Mouse (Mus musculus) telencephalon, adult 2 months (tissue): ENCODE results near the gene Snhg11.

ENCODE experiments used
- DNase-seq: peaks from one replicate; pipeline ENCODE4 v3.0.0-alpha.2; 2011; ENCODE audit warnings: low read depth, low spot score

The Snhg11 gene

DNA sequence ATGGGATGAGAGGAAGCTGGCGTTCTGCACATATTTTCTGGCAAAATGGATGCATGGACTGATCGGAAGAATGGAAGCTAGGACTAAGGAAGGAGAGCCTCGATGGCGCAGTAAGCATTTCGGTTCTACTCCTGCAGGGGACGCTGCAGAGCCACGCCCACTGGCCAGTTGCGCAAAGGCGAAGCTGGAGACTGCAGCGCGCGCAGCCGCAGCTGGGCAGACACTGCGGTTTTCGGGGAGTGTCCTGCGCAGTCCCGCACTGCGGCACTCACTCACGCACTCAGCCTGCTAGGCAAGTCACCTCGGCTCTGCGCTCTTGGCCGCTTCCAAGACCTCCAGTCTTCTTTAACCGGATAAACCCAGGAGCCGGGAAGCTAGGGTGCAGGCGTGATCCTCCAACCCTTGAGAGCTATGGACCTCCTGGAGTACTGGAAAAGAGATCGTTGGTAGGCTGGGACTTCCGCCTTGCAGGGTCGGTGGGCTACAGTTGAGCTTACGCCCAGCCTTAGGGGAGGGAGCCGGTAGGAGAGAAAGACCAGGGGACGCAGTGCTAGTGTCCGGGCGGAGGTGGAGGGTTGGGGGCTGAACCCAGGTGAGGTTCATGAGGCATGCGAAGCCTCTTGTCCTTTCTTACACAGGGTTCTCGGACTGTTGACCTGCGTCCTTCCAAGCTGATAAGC lies at the start of gene Snhg11:
Gene Snhg11 (plus strand): TSS at position 196 of the 680 bp plus-strand sequence.
- peak; percentile 85 for DNase-seq

DNA sequence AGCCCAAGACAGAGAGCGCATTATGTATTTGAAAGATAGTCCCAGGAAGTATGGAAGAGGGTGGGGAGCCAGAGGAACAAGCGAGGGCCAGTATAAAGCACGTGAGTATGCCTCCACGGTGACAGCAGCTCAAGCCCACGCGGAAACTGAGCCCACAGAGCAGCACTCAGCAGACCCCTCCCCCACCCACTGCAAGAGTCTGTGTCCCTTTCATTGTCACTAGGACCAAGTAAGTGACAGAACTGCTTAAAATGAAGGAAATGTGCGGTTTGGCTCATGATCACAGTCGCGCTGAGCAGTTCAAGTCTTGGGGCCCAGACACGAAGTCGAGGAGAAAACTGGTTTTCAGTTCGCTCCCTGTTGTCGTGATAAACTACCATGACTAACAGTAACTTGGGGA lies 41.1 kb upstream of the Snhg11 start:
- DNase-seq, result no peak

DNA sequence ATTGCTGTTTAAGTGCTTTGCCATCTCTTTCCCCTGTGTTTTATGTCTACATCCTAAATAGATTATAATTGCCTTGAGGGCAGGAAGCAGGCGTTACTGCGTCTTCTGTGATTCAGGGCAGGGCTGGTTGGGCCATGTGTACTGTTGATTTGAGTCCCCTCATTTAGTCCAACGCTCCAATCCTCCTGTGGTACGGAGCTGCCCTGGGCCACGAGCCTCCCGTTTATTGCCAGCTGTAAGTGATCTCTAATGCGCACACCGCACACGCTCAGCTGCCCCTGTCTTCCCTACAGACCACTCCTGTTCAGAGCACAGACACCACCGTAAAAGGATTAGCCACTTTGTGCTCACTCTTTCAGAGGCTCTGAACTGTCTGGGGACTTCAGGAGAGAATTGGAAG lies 37.7 kb upstream of the Snhg11 start:
- no peak for DNase-seq

DNA sequence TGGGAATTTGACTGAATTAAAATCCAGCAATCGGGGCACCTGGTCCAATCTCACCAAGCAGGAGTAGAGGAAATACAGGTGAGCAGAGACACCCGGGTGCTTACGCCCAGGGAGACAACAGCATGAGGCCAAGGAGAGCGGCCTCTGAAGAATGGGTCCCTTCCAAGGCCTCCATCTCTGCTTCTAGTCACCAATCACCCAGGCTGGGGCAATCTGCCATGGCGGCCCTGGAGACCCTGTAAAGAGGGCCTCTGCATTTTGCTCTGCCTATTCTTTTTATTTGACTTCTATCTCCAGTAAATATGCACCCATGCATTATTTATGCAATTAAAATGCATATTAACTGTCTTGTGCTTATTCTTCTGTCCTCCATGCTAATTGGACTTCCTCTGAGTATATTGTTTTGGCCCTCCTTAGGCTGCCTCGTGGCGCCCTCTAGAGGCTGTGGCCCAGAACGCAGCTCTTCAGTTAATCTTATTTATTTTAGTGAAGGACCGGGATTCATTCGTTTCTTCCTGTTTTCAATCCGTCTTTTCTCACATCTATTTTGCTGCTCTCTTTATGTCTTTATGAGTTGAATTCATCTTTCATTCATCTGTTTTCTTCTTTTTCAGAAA lies 35.4 kb upstream of the Snhg11 start:
- DNase-seq, result no peak

DNA sequence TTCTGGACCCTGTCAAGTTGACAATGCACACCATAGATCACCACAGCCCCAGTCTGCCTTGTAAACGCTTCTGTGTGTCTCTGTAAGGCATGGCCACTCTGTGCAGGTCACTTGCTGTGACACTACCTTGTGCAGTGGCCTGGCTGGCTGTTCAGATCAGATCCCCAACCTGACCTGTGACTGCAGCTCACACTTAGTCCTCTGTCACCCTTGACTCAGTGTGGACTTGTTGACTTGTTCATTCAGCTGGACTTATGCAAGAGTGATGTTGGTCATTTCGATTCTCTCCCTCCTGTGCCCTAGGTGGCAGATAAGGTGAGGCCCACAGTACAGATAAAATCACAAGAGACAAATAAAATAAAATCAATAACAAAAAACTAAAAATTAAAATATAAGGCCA lies 34.1 kb upstream of the Snhg11 start:
- DNase-seq, result no peak

DNA sequence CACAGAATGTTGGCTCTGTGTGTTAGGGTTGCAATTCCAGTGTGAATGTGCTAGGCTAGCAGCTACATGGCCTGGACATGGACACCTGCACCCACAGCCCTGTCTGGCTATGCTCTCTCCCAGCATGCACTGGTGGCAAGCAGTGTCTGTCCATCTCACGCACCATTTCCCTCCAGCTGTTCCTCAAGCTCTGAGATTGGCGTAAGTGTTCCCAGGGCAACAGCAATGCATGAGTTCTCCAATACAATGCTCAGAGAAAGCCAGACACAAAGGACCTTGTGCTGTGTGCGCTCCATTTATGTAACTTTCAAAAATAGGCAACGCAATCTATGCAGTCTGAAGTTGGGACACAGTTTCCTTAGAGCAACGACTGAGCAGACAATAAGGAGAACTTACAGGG lies 31.9 kb upstream of the Snhg11 start:
- no peak for DNase-seq

DNA sequence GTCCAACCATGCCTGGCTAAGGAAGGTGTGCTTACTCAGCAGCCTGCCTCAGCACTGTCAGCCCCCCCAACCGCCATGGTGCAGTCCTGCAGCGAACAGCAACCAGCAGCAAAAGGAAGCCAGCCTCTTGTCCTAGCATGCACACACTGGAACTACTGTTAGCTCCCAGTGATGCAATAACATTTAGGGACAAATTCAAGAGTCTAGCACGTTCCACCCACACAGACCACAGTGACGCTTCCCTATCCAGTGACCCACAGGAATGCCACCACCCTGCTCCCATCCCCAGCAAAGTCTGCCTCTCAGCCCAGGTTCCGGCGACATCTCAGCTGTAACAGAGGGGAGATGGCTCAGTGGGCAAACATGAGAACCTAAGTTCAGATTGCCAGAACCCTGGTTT lies 29.0 kb upstream of the Snhg11 start:
- DNase-seq, result no peak

DNA sequence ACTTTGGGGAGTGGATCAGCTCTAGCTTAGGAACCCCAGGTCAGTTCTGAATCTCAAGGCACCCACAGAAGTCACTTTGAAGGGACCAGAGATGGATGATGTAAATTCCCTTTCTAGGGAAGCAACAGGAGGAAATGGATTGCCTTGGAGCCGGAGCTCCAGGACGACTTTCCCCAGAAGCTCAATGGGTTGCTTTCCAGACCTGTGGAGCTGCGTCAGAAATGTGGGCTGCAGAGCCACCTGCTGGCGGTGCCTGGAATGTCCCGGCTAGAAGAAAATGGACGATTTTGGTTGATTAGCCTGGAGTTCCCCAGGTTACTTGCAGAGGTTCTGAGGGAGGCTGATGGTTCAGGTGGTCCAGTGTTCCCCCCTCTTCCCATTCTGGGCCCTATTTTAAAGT lies 27.6 kb upstream of the Snhg11 start:
- no peak for DNase-seq

DNA sequence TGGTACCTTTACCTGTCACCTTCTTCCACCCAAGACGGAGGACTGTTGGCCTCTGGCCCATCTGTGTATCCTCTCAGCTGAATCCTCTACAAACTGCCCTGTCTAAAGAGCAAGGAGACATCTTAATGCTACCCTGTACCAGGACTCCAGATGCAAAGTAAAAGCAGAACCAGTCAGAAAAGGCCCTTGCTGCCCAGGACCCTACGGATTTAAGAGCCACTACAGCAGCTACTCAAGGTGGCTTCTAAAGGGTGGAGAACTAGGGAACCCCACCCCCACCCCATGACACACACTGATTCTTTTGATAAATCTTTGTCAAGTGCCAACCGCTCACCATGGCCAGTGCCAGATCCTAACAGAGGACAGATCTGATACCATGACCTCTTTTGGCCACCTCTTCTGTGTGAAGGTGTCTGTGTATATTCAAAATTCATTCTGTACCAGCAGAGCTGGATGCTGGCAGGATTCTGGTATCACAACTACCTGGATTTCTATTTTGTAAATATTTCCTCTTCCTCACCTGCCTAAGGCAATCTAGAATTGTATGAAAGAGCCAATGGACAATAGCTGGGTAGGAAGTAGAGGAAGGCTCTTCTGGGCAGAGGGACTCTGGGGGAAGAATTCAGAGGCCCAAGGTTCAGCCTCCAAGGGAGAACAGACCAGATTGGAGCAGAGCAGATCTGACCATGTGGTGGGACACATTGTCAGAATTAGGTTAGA lies 22.5 kb upstream of the Snhg11 start:
- no peak for DNase-seq

DNA sequence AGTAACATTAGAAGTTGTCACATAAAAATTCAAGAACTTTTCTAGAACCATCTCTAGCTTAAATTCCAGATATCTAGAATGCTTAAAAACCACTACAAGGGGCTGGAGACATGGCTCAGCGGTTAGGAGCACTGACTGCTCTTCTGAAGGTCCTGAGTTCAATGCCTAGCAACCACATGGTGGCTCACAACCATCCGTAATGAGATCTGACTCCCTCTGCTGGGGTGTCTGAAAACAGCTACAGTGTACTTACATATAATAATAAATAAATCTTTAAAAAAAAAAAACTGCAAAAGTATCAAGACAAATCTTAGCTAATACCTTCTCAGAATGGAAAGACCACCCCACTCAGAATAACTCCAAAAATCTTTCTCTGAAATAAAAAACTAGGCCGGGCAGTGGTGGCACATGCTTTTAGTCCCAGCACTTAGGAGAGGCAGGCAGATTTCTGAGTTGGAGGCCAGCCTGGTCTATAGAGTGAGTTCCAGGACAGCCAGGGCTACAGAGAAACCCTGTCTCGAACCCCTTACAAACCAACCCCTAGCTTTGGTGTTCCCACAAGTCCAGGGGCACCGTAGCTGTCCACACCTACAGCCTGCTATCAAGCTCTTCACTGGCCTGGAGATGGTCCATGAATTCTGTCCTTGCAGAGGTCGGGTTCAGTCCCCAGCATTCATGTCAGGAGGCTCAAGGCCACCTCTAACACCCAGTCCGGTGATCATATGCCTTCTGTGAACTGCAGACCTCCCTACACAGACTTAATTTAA lies 20.9 kb upstream of the Snhg11 start:
- DNase-seq, result no peak

DNA sequence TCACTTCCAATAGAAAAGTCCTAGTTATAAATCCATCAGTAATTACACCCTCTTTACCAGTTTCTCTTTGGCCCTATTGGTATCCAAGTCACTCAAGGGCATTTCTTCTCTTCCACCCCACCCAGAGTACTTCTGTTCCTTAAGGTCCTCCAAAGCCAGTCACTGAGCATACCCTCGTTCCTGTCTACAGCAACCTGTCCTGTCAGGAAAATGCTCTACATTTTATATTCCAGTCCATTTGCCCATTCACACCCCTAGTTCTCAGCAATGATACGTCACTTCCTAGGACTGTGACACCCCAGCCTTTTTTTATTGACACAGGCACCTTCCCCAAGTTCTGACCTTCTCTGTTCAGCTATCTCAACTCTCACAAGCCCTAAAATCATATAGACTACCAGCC lies 20.2 kb upstream of the Snhg11 start:
- no peak for DNase-seq

DNA sequence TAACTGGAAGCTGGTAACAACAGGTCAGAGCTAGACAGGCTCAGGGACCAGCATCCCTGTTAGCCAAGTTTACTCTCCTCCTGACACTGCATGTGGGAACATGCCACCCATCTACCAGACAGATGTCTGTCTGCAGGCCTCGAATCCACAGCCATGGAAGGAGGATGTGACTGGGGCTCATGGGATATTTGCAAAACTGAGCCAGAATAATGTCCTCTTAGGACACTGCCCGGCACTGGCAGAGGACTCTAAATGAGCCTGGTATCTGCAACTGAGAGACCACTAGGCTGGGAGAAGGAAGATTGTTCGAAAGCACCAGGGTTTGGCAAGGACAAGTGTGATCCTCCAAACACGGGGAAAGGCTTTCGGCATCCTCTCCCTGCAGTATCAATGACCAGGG lies 19.3 kb upstream of the Snhg11 start:
- no peak for DNase-seq

DNA sequence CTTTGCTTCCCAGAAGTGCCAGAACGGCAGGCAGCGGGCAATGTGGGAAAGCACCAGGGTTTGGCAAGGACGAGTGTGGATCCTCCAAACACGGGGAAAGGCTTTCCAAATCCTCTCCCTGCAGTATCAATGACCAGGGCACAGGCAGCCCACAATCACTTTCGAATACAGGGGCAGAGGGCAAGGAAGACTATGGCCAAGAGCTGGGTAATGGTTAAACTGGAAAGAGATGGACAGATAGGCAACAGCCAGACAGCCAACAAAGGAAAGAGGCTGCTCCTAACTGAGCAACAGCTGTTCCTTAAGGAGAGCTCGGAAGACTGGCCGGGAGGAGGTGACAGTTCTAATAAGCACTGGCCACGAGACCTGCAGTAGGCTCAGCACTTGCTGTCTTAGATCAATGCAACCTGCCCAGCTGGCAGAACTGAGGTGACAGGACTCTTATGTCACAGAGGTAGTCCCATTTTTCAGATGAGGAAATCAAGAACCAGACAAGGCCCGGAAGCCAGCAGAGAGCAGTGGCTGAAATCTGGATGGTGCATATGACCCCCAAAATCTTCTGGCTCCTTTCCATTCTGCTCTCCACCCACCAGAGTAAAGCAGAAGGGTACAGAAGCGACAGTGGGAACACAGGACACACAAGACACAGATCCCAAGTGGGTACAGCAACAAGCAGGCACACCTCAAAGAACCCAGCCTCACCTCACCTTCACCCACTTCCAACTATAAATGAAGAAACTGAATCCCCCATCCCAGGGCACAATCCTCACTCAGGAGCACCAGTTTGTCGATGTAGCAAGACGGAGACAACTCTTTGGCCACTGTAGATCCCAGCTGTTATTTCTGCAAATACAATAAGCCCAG lies 15.4 kb upstream of the Snhg11 start:
- DNase-seq, result no peak

DNA sequence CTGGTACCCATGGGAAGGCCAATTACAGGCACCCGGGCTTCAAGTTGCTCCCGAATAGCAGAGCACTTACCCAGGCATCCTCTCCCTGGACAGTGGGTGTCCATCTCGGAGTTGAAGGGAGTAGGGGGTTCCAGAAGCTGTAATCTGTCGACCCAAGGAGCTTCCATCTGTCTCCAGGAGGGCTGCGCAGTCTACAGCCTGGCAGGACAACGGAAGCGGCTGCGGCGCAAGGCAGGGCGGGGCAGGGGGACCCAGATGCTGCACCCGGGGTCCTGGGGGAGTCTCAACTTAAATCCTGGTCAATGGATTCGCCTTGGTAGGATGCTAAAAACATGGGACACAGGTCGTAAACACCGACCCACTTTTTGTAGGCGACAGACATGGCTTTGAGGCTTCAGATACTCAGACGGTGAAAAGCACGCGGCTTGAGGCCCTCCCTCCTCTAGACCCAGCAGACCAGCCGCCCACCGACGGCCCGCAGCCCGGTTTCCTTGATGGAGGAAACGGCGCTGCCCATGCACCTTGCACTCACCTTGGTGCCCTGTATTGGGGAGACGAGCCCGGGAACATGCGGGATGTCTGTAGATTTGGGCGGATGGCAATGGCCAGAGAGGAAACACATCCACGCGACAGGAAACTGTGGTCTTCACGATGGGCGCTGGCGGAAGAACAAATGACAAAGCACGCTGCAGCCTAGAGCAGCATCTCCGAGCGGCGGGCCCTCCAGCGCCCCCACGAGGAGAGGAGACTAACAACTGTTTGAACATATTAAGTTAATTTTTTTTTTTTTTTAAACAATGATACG lies 14.4 kb upstream of the Snhg11 start:
- DNase-seq, result peak; percentile 81

DNA sequence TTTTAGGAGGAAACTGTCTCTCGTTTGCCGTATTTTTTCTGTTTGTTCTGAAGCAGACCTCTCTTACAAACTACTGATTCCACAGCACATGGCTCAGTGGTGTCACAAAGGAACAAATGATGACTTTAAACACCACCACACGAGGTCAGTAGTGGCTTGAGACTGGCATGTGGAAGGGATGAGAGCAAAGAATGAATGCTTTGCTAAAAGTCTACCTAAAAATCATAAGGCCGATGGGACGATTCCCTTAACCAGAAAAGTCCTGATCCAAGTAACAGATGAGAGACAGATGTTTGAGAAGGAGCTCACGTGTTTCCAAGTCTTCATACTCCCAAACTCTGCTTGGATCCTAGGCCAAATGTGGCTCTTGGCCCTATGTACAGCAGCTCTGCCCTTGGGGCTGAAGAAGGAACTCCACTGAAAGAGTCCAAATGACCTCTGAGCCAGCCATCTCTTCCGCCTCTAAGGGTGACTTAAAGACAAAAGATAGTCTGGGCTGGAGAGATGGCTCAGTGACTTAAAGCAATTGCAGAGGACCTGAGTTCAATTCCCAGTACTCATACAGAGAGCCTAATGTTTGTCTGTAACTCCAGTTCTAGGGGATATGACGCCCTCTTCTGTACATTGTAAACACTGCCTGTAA lies 13.6 kb upstream of the Snhg11 start:
- DNase-seq, result no peak

DNA sequence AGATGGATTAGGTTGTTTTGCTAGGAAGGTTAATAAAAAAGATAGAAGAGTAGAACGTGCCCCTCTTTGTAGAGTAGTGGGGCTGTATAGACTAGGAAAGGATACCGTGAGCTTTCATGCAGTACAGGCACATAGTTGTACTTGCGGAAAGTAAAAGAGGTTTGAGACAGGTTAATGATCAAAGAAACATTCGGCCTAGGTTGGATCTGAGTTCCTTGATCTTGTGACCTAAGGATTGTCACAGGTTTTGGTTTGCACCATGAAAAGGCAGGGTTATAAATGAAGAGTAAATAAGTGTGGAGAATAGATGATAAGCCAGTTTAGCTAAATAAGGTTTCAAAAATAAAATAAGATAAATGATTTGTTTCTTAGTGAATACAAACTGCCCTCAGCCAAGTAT lies 11.3 kb upstream of the Snhg11 start:
- no peak for DNase-seq

DNA sequence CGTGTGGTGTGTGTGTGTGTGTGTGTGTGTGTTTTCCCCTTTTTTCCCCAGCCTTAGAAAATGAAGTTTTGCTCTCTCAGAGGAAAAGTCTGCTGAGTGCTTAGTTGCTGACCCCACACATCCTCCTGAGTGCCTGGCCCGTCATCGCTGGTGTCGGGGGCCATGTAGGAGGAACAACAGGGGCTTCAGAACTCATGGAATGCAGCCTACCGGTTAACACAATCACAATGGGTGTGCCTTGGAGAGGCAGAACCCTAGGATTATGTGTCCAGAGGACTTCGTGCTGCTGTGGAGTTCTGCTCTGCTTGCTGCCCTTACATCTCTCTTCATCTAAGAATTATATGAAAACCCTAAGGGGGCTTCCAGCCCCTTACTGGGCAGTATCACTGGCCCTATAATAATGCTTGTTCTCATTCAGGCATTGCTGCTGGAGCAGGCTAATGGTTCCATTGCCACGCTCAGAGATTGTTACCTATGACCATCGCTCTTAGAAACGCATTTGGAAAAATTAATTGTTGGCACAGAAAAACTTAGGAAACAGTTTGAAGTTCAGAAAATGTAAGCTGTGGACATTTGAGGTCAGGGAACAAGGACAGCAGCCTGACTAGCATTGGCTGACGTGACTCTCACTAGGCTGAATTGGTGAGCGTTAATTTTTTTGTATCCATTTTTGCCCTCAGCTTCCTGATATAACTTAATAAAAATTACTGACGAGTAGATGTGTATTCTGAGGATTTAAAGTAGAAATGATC lies 10.2 kb upstream of the Snhg11 start:
- no peak for DNase-seq

DNA sequence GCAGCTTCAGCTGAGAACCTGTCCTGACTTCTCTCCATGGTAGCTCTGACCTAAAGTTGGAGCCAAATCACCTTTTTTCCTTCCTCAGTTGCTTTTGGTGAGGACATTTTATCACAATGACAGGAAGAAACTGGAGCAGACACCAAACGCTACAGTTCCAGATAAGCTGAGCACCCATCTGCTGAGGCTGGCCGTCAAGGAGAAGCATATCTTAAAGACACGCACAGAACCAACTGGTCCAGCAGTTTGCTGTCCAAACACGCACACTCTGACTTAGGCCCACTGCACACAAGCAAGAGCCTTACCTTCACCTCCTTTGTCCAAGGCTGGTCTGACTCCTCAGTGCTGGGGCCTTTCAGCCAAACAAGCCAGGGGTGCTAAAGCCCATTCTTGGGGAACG lies 7.8 kb upstream of the Snhg11 start:
- no peak for DNase-seq

DNA sequence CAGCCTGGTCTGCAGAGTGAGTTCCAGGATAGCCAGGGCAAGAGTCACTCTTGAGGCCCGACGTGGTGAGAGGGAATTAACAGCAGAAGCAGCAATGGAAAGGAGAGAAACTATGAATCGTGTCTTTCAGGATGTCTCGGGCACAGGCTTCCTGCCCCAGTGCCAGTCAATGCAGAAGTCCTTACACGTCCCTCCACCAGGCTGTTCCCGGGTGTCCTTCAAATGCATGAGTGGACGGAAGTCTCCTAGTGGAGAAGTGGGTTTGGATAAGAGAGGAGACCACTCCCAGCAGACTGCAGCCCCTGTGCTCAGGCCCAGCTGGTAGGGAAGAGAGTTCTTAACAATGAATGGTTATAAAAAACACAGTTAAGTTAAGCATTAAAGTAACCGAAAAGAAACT lies 7.1 kb upstream of the Snhg11 start:
- no peak for DNase-seq
